Mouse (Mus musculus): ENCODE measurements around the gene Galntl6. TPM values are rescaled to one million over a fixed set of nuclear protein-coding genes. Genes with fewer than 3 reads are reported as not detected.

Gene Galntl6
- polyA plus RNA-seq, 1 experiment from 2014 or later, result not detected

DNA sequence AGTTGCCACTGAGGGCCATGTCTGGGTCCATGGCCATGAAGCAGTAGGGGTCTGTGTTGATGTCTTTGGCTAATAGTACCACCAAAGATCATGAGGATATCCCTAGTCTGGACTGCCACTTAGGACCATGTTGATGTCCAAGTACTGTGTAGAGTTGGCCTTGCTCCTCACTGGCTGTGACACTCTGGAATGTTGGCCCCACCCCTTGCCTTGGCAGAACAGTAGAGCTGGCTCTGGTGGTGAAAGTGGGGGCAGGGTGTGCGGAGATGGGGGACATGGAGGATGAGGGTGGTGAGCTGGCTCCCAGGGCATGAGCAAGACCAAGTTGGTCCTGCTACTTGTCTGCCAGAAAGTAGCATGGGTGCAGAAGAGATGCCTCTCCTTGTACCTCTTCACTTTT is 887.3 kb downstream of the Galntl6 start:
- Histone ChIP-seq H3K36me3 (ENCODE audit: inconsistent target) (no peaks in the 10 kb centered on the region), H3K4me3 (ENCODE audit: inconsistent target) (no peak overlapping the region), H3K27ac (no peak overlapping the region), H3K79me2 (ENCODE audit: inconsistent target) (no peaks in the 10 kb centered on the region)
- 91% methylated on average over 1 of the region's 1 CpGs for WGBS (ENCODE audit: missing documents)

DNA sequence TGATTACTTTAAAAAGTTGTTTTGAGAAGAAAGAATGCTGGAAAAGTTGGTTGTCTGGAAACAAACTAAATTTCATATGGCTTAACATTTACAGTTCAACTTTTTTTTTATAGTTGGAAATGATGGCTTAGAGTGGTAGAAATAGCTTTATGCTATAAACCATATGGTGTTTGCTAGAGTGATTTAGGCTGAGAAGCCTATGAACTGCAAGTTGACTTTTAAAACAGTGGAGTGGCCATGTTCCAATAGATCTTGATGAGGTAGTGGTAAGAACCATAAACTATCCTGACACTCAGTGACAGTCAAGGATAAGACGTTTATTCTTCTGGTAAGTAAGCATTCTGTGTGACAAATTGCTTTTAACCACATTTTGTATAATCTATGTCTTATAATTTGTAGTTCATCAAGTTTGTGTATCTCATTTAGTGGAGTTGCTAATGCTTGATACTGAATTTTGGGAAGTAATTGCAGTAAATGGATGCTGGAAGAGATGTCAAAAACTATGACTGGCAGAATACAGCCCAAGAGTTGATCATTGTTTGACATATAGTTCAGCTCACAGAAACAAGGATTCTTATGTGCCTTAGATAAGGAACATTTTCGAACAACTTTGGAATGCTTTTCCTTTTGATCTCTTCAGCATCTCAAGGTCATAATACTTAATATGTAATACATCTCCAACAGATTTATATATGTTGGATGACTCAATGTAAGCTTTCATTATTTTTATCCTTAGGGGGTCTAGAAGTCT is 888.8 kb downstream of the Galntl6 start:
- Histone ChIP-seq H3K4me3 (ENCODE audit: inconsistent target) (no peak overlapping the region), H3K27ac (no peak overlapping the region), H3K79me2 (ENCODE audit: inconsistent target) (no peaks in the 10 kb centered on the region), H3K36me3 (ENCODE audit: inconsistent target) (no peaks in the 10 kb centered on the region)
- 75% methylated on average over 2 of the region's 2 CpGs for WGBS (ENCODE audit: missing documents)

DNA sequence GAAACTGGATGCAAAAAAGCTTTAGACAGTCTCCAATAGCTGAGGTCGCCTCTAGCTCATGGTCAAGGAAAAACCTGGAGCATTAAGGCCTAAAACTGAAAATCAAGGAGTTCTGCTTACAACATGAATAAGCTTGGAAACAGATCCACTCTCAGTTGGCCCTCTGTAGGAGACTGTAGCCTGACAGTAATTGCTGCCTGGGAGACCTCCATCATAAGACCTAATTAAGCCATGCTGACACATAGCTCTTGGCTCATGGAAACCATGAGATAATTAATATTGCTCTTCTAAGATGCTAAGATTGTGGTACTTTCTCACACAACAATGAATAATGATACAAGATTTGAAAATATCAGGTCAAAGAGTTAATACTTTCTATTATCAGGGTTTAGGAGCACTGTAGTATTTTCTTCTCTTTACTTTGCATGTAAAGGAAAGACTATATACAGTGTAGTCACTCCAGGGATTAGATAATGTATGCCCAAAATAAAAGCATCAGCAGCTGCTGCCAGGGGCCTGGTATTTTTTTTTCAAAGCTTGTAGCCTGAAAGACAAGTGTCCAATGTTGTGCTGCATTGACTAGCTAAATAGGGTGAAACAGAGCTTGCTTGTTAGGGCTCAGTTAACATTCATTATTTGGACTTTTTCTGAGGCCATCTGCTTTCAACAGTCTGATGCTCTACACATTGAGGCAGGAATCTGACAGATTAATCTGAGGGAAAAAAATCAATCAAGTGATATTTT is 922.8 kb downstream of the Galntl6 start:
- no peak overlapping the region for H3K4me3 ChIP-seq (ENCODE audit: inconsistent target)
- no peaks in the 10 kb centered on the region for H3K79me2 ChIP-seq (ENCODE audit: inconsistent target)
- H3K36me3 ChIP-seq (ENCODE audit: inconsistent target), result no peaks in the 10 kb centered on the region
- WGBS (ENCODE audit: missing documents), result 85% methylated on average over 1 of the region's 1 CpGs
- no peak overlapping the region for H3K27ac ChIP-seq

DNA sequence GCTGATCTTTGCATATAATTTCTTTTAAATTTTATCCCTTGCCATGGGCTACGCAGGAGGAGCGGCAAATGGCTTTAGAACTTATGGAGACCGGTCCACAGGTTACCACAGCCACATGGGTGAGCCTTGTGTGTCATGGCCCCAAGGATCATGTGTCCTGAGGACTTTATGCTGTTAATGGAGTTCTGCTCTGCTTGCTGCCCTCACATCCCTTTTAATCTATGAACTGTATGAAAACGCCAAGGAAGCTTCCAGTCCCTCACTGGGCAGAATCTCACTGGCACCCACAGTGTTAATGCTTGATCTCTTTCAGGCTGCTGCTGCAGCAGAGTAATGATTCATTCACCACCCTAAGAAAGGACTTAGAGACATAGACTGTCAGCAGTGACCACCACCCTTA is 935.1 kb downstream of the Galntl6 start:
- 96% methylated on average over 4 of the region's 4 CpGs for WGBS (ENCODE audit: missing documents)
- H3K27ac ChIP-seq, result no peak overlapping the region
- H3K4me3 ChIP-seq (ENCODE audit: inconsistent target), result no peak overlapping the region
- H3K79me2 ChIP-seq (ENCODE audit: inconsistent target), result no peaks in the 10 kb centered on the region
- H3K36me3 ChIP-seq (ENCODE audit: inconsistent target), result no peaks in the 10 kb centered on the region

DNA sequence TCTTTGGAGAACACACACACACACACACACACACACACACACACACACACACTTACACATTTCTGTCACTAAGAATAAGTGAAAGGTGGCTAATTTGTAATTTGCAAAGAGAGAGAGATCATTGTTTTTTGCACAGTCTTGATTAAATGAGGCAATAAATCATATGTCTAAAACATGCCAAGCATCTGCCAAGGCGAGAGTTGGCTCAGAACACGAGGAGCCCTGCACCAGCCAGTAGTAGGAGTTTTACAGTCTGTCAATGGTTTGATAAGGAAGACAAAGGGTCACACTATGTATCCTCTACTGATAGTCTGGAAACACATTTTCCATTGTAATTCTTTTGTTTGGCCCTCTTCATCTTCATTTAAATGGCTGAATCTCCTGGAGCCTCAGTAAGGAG is 938.3 kb downstream of the Galntl6 start:
- WGBS (ENCODE audit: missing documents), result 47% methylated on average over 2 of the region's 2 CpGs
- H3K27ac ChIP-seq, result no peak overlapping the region
- no peak overlapping the region for H3K4me3 ChIP-seq (ENCODE audit: inconsistent target)
- H3K79me2 ChIP-seq (ENCODE audit: inconsistent target), result no peaks in the 10 kb centered on the region
- no peaks in the 10 kb centered on the region for H3K36me3 ChIP-seq (ENCODE audit: inconsistent target)

DNA sequence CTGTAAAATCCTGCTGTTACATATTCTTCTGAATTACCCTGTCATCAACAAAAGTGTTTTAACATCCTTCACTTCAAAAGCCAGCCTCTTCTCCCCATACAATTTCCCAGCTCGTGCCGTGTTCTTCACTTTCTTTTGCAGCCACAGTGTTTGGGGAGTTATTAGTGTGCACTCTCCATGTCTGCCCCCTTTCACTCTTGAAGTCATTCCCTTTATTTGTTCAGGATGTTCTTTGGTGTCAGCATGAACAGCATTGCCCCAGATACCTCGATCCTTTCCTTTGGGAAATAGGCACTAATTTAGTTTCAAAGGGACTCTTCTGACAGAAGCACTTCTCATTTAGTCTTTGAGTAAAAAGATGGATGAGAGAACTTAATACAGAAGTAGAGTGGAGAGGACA is 939.6 kb downstream of the Galntl6 start:
- H3K79me2 ChIP-seq (ENCODE audit: inconsistent target), result no peaks in the 10 kb centered on the region
- WGBS (ENCODE audit: missing documents), result 70% methylated on average over 3 of the region's 3 CpGs

DNA sequence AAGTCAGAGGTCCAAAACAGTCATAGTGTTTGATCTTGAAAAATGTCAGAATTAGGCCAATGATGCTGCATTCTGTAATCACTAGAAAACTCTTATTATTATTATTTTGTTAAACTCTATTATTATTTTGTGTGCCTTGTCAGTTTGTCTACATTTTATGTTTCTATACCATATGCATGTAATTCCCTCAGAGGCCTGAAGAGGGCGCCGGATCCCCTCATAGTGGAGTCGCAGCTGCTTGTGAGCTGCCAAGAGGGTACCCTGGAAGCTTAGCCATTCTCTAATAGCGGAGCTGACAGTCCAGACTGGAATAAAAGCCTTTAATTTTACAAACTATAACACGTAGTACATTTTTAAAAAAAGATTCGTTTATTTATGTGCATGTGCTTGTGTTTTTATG is 945.8 kb downstream of the Galntl6 start:
- Histone ChIP-seq H3K36me3 (ENCODE audit: inconsistent target) (no peaks in the 10 kb centered on the region), H3K27ac (no peak overlapping the region), H3K4me3 (ENCODE audit: inconsistent target) (no peak overlapping the region), H3K79me2 (ENCODE audit: inconsistent target) (no peaks in the 10 kb centered on the region)
- 31% methylated on average over 6 of the region's 6 CpGs for WGBS (ENCODE audit: missing documents)

More for the DNA sequence above, 939.6 kb downstream of the Galntl6 start:
- H3K4me3 ChIP-seq (ENCODE audit: inconsistent target), result no peak overlapping the region
- no peaks in the 10 kb centered on the region for H3K36me3 ChIP-seq (ENCODE audit: inconsistent target)
- H3K27ac ChIP-seq, result no peak overlapping the region

DNA sequence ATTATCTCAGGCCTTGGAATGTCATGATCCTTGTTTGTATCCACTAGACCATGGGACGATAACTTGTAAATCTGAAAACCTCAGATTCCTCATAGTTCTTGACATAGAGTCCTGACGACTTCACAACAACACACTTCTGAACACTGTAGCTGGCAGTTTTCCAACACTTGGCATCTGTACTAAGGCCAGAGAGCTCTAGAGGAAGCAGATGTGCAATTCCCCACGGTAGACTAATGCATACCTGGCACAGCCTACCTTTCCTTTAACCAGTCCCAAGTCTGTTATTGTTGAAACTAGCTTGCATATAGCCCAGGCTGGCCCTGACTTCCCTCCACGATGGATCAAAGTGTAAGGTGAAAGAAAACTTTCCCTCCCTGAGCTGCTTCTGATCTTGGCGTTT is 946.9 kb downstream of the Galntl6 start:
- no peak overlapping the region for H3K4me3 ChIP-seq (ENCODE audit: inconsistent target)
- H3K79me2 ChIP-seq (ENCODE audit: inconsistent target), result no peaks in the 10 kb centered on the region
- H3K36me3 ChIP-seq (ENCODE audit: inconsistent target), result no peaks in the 10 kb centered on the region
- no peak overlapping the region for H3K27ac ChIP-seq
- WGBS (ENCODE audit: missing documents), result 57% methylated on average over 5 of the region's 5 CpGs

DNA sequence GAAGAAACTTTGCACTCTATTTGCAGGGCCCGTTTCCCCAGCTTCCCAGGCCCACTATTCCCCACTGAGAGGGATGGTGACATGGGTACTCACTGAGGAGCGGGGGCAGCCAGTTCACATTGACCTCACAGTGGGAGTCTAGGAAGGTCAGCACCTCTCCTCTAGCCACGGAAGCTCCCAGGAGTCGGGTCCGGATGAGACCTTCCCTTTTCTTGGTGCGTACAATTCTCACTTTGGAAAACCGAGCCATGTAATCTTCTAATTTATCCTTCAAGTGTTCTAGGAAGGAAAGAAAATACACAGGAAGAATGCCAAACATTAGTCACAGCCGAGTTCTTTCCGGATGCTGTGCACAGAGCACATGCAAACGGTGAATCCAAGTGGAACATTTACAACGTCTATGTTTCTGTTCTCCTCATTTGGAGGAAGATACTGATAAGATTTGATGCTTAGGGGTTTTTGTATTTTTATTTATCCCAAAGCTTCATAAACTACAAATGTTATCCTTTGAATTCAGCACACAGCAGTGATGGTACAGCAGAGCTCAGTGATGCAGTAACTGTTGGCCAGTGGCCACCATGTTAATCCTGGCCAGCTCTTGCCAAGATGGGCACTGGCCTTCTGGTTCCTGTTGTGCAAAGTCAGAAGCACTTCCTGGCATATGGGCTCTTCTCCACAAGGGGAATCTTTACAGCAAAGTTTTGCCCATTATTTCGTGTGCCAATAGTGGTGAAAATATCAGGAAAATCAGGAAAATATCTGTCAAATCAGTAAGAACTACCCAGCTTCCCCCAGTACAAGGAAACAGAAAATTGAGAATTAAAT is 949.9 kb downstream of the Galntl6 start:
- 75% methylated on average over 12 of the region's 12 CpGs for WGBS (ENCODE audit: missing documents)
- no peak overlapping the region for H3K27ac ChIP-seq
- no peaks in the 10 kb centered on the region for H3K36me3 ChIP-seq (ENCODE audit: inconsistent target)
- H3K4me3 ChIP-seq (ENCODE audit: inconsistent target), result no peak overlapping the region
- H3K79me2 ChIP-seq (ENCODE audit: inconsistent target), result no peaks in the 10 kb centered on the region

DNA sequence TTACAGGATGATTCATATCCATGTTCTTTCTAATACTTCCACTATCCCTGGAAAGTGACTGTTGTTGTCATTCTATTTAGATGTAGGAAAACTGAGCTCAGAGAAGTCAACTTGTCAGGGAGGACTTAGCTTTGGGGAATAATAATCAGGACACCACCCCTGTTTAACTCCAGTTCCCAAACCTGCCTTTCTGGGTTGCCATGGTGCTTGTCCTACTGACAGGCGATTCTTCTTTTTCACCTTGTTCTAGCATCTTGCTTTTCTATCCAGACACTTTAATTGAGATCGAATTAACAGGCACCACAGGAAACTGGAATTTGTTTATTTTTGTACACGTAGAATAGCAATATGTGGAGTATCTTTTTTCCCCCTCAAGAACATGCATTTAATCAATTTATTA is 953.3 kb downstream of the Galntl6 start:
- H3K27ac ChIP-seq, result no peak overlapping the region
- H3K79me2 ChIP-seq (ENCODE audit: inconsistent target), result no peaks in the 10 kb centered on the region
- H3K36me3 ChIP-seq (ENCODE audit: inconsistent target), result no peaks in the 10 kb centered on the region
- no peak overlapping the region for H3K4me3 ChIP-seq (ENCODE audit: inconsistent target)
- WGBS (ENCODE audit: missing documents), result 78% methylated on average over 3 of the region's 3 CpGs

DNA sequence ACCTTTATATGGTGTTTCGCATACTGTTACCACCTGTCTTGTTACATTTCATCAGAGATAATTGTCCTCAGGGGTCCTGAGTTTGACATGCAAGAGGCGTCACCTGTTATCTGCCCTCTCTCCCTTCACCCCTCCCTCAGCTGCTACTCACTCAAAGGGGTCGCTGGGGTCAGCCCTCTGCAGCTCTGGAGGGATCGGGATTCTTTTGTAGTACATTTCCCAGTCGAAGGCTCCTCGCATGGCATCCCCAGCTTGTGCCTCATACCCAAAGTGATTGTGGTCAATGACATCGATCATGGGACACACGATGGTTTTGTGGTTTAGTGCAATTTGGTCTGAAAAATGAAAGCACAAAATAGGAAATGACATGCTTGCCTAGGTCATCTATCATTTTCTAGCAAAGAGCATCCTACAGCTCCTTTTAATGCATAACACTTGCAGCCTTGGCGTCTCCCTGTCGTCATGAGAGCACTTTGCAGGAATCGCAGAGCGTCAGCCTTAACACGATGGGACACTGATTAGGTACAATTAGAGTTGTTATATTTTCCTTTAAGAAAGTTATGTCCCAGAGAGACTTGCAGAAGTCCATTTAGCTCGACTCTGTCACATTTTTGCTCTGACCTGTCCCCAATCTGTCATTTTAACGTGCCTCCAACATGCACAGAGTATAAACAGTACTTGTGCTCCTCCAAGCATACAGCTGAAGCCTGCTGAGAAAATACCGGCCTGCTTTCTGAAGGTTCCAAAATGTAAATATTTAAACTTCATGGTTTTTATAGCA is 954.1 kb downstream of the Galntl6 start:
- Histone ChIP-seq H3K4me3 (ENCODE audit: inconsistent target) (no peak overlapping the region), H3K27ac (no peak overlapping the region), H3K79me2 (ENCODE audit: inconsistent target) (no peaks in the 10 kb centered on the region), H3K36me3 (ENCODE audit: inconsistent target) (no peaks in the 10 kb centered on the region)
- WGBS (ENCODE audit: missing documents), result 62% methylated on average over 16 of the region's 16 CpGs

DNA sequence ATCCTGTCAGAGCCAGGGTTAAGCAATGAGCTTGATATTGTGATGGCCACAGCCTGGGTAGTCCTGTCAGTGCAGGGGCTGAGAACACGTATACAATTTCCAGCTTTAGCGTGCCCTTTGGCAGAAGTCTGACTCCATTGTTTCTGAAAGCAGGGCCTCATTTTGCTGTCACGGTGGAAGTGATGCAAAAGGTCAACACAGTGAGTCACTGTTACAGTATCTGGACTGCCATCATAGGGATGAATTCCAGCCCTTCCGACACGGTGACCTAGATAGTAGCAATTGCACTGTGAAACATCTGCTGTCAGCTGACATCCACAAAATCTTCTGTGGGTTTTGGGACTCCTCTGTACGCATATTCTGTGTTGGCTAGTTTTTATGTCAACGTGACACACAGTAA is 956.9 kb downstream of the Galntl6 start:
- WGBS (ENCODE audit: missing documents), result 83% methylated on average over 7 of the region's 7 CpGs
- Histone ChIP-seq H3K27ac (no peak overlapping the region), H3K36me3 (ENCODE audit: inconsistent target) (no peaks in the 10 kb centered on the region), H3K4me3 (ENCODE audit: inconsistent target) (no peak overlapping the region), H3K79me2 (ENCODE audit: inconsistent target) (no peaks in the 10 kb centered on the region)

DNA sequence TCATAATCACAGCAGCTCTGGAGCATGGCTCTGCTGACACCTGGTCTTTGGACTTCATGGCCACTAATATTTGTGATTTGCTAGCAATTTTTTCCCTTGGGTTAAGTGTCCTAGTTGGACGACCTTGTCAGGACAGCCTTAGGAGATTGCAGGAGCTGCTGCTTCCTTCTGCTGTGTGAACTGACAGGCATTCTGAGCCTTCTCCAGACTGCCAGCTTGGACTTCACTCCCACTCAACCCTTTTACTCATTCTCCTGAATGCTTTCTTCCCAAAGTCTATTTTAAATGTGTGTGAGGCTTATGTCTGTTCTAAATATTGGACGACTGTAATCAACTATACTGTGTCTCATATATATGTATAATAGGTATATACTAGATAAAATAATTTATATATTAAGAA is 971.3 kb downstream of the Galntl6 start:
- no peak overlapping the region for H3K4me3 ChIP-seq (ENCODE audit: inconsistent target)
- H3K27ac ChIP-seq, result no peak overlapping the region
- H3K36me3 ChIP-seq (ENCODE audit: inconsistent target), result no peaks in the 10 kb centered on the region
- no peaks in the 10 kb centered on the region for H3K79me2 ChIP-seq (ENCODE audit: inconsistent target)
- 79% methylated on average over 2 of the region's 2 CpGs for WGBS (ENCODE audit: missing documents)

DNA sequence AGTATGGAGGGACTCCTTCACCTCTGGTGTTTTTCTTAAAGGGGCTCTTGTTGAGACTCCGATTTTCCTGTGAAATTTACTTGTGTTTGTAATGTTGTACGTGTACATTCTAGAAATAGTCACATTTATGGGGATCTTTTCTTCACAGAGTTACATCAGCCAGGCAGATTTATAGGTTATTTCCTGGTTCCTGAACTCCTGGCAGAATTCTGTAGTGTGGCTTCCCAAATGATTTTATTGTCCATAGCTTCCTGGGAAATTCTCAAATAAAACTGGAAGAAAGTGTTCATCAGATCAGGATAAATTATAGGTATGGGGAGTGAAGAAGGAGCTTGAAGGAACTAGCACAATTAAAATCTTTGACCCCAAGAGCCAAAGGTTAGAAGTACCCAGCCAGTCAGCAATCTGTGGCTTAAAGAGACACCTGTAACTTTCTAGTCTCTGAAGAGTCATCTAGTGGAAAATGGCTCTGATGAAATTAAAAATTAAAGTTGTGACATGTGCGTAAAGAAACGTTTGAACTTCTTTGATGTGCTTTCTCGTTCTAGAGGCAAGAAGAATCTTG is 972.5 kb downstream of the Galntl6 start:
- no peaks in the 10 kb centered on the region for H3K79me2 ChIP-seq (ENCODE audit: inconsistent target)
- no peak overlapping the region for H3K27ac ChIP-seq
- no peak overlapping the region for H3K4me3 ChIP-seq (ENCODE audit: inconsistent target)
- WGBS (ENCODE audit: missing documents), result 67% methylated on average over 5 of the region's 5 CpGs
- no peaks in the 10 kb centered on the region for H3K36me3 ChIP-seq (ENCODE audit: inconsistent target)
